Mouse (Mus musculus): ENCODE data around the gene Pan2. TPM values are rescaled to one million over a fixed set of nuclear protein-coding genes. Genes with fewer than 3 reads are reported as not detected.
A peak's percentile ranks its signal among the peaks of the same experiment; 100 is the strongest.

Gene Pan2
- polyA plus RNA-seq, 1 experiment from 2014 or later, result 36.2 TPM

GRCm38 (mm10) chr10:128367899-128368401 is 64.8 kb downstream of the Pan2 start:
- Histone ChIP-seq H3K27me3 (ENCODE audit: insufficient read depth, low read length) (no peaks in the 10 kb centered on the region), H3K4me1 (ENCODE audit: insufficient read depth) (peaks cover 8% of the 10 kb centered on the region), H3K9ac (peak overlapping the region; percentile 70), H3K27ac (ENCODE audit: low read depth) (peak overlapping the region; percentile 96), H3K9me3 (ENCODE audit: low read depth, low read length) (no peaks in the 10 kb centered on the region), H3K36me3 (ENCODE audit: insufficient read depth) (peaks cover 15% of the 10 kb centered on the region), H3K4me3 (ENCODE audit: low read depth, low read length) (peak overlapping the region; percentile 69), H3K4me2 (peak overlapping the region; percentile 93)
- WGBS, result 15% methylated on average over 19 of the region's 19 CpGs
- no peak for TF ChIP-seq CTCF (IDR thresholded peaks at IDR 0.05; ENCODE audit: low read depth)
- ATAC-seq (ENCODE audit: insufficient read depth) (no peak), DNase-seq (no peak)

DNA sequence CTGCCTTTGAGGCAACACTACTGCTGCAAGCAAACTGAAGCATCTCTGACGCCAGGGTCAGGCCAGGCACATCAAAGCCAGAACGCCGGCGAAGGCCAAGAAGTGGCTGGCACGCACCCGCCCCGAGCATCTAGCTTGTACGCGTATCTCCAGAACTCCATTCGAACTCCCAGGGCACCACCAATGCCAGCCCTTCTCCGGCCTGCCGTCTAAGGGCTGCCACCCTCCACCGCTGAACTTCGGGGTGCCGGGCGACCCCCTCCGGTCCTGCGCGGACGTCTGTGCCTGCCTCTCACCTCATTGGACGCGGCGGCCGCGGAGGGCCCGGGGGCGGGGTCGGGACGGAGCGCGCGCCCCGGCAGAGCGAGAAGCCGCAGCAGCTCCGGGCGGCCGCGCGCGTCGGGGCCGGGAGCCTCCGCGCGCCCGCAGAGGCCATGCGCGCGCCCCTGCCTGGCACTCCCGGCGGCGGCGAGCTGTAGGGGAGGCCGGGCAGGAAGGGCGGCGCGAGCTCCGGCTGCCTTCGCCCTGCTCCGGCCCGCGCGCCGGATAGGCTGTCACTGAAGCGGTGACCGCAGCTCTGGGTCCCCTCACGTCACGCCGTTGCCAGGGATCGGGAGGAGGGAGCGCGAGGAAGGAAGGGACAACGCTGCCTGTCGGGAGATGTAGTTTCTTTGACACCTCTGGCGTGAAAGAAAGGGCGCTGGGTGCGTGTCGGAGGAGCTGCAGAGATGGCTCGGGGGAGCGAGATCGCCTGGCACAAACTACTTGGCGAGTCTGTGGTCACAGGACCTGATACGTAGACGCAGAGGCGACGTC is 65.5 kb downstream of the Pan2 start, which contains the start of gene Coq10a:
TSS of gene Coq10a (minus strand) at position 596 of the 816 bp plus-strand sequence.
- DNase-seq (peak; percentile 92), ATAC-seq (ENCODE audit: insufficient read depth) (peak; percentile 97)
- no peaks in the 10 kb centered on the region for H3K27me3 ChIP-seq (ENCODE audit: insufficient read depth, low read length)
- peaks cover 9% of the 10 kb centered on the region for H3K36me3 ChIP-seq (ENCODE audit: insufficient read depth)
- peaks cover 8% of the 10 kb centered on the region for H3K4me1 ChIP-seq (ENCODE audit: insufficient read depth)
- H3K4me2 ChIP-seq, result peak within 1 kb of the TSS; percentile 93
- no peaks in the 10 kb centered on the region for H3K9me3 ChIP-seq (ENCODE audit: low read depth, low read length)
- TF ChIP-seq CTCF (IDR thresholded peaks at IDR 0.05; ENCODE audit: low read depth), result no peak
- peak within 1 kb of the TSS; percentile 69 for H3K4me3 ChIP-seq (ENCODE audit: low read depth, low read length)
- H3K9ac ChIP-seq, result peak within 1 kb of the TSS; percentile 70
- peak within 1 kb of the TSS; percentile 96 for H3K27ac ChIP-seq (ENCODE audit: low read depth)
- under 1% methylated on average over 82 of the region's 87 CpGs for WGBS

DNA sequence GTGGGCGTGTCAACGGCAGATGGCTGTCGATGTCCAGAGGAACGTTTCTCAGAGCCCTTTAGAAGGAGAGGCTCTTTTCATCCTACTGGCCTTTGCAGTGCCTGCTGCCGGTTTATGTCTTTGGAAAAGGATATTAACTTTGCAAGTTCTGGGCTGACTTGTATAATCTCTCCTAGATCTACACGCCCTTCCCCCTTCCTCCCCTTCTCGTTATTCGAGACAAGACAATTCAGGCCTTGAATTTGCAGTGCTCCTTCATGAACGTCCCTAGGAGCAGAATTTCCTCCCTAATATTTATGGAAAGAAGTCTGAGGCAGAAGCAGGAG is 66.0 kb downstream of the Pan2 start:
- peak overlapping the region; percentile 70 for H3K9ac ChIP-seq
- peaks cover 8% of the 10 kb centered on the region for H3K4me1 ChIP-seq (ENCODE audit: insufficient read depth)
- no peaks in the 10 kb centered on the region for H3K27me3 ChIP-seq (ENCODE audit: insufficient read depth, low read length)
- no peak for ATAC-seq (ENCODE audit: insufficient read depth)
- TF ChIP-seq CTCF (IDR thresholded peaks at IDR 0.05; ENCODE audit: low read depth), result no peak
- peak overlapping the region; percentile 69 for H3K4me3 ChIP-seq (ENCODE audit: low read depth, low read length)
- peak overlapping the region; percentile 93 for H3K4me2 ChIP-seq
- DNase-seq, result no peak
- peak overlapping the region; percentile 96 for H3K27ac ChIP-seq (ENCODE audit: low read depth)
- peaks cover 6% of the 10 kb centered on the region for H3K36me3 ChIP-seq (ENCODE audit: insufficient read depth)
- H3K9me3 ChIP-seq (ENCODE audit: low read depth, low read length), result no peaks in the 10 kb centered on the region
- 3% methylated on average over 9 of the region's 9 CpGs for WGBS

GRCm38 (mm10) chr10:128369599-128369998 is 66.5 kb downstream of the Pan2 start:
- Histone ChIP-seq H3K9me3 (ENCODE audit: low read depth, low read length) (no peaks in the 10 kb centered on the region), H3K9ac (0 out of 2 replicates have a peak overlapping the region, but pooled peaks have one; percentile 70), H3K4me3 (ENCODE audit: low read depth, low read length) (peak overlapping the region; percentile 69), H3K27me3 (ENCODE audit: insufficient read depth, low read length) (no peaks in the 10 kb centered on the region), H3K36me3 (ENCODE audit: insufficient read depth) (peaks cover 6% of the 10 kb centered on the region), H3K27ac (ENCODE audit: low read depth) (peak overlapping the region; percentile 96), H3K4me2 (peak overlapping the region; percentile 93), H3K4me1 (ENCODE audit: insufficient read depth) (peaks cover 8% of the 10 kb centered on the region)
- DNase-seq (no peak), ATAC-seq (ENCODE audit: insufficient read depth) (no peak)
- no peak for TF ChIP-seq CTCF (IDR thresholded peaks at IDR 0.05; ENCODE audit: low read depth)
- 69% methylated on average over 6 of the region's 6 CpGs for WGBS

DNA sequence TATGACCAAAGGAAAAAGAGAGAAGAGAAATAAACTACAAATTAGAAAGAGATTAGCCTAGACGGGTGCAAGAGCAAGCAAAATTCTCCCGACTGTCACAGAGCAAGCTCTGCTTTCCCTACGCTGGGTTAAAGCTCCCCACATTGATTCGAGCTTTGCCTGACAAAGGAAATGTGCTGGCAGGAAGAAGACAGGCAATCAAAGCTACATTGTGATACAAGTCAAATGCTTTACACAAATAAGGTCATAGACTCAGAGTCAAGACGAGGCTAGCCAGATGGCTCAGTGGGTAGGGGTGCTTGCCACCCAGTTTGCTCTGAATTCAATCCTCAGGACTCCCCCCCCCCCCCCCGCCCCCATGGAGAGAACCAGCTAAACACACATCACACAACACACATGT is 66.9 kb downstream of the Pan2 start:
- H3K27ac ChIP-seq (ENCODE audit: low read depth), result no peak overlapping the region
- no peaks in the 10 kb centered on the region for H3K27me3 ChIP-seq (ENCODE audit: insufficient read depth, low read length)
- H3K4me2 ChIP-seq, result no peak overlapping the region
- no peak overlapping the region for H3K4me3 ChIP-seq (ENCODE audit: low read depth, low read length)
- H3K9ac ChIP-seq, result no peak overlapping the region
- ATAC-seq (ENCODE audit: insufficient read depth) (no peak), DNase-seq (no peak)
- 55% methylated on average over 6 of the region's 6 CpGs for WGBS
- no peak for TF ChIP-seq CTCF (IDR thresholded peaks at IDR 0.05; ENCODE audit: low read depth)
- H3K36me3 ChIP-seq (ENCODE audit: insufficient read depth), result peaks cover 3% of the 10 kb centered on the region
- no peaks in the 10 kb centered on the region for H3K9me3 ChIP-seq (ENCODE audit: low read depth, low read length)
- peaks cover 8% of the 10 kb centered on the region for H3K4me1 ChIP-seq (ENCODE audit: insufficient read depth)

DNA sequence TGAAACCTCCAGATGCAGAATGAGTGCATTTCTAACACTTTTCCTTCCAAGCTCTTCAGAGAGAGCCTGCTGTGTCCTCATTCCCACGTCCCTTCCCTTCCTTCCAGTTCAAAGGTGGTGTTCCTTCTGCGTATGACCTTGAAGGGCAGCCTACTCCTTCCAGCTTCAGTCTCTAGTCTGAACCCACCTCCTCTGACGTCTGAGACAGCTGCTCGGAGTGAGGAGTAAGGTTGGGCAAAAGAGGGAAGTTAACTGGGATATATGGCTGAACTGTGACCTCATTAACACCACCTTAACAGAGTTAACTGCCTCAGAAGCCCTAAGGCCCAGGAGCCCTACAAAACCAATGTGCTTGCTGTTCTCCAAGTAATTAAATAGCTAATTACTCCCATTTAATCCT is 67.5 kb downstream of the Pan2 start:
- no peak overlapping the region for H3K4me3 ChIP-seq (ENCODE audit: low read depth, low read length)
- no peaks in the 10 kb centered on the region for H3K27me3 ChIP-seq (ENCODE audit: insufficient read depth, low read length)
- TF ChIP-seq CTCF (IDR thresholded peaks at IDR 0.05; ENCODE audit: low read depth), result no peak
- H3K9ac ChIP-seq, result no peak overlapping the region
- DNase-seq (no peak), ATAC-seq (ENCODE audit: insufficient read depth) (no peak)
- H3K4me1 ChIP-seq (ENCODE audit: insufficient read depth), result peaks cover 8% of the 10 kb centered on the region
- H3K36me3 ChIP-seq (ENCODE audit: insufficient read depth), result no peaks in the 10 kb centered on the region
- 57% methylated on average over 4 of the region's 4 CpGs for WGBS
- H3K9me3 ChIP-seq (ENCODE audit: low read depth, low read length), result no peaks in the 10 kb centered on the region
- no peak overlapping the region for H3K4me2 ChIP-seq
- no peak overlapping the region for H3K27ac ChIP-seq (ENCODE audit: low read depth)

Other genes starting within 250 kb of the Pan2 start
- gene Ptges3, start 244.4 kb upstream of the Pan2 start, polyA plus RNA-seq (2014; fragmentation: Nextera tagmentation; extraction: Ambion mirVana), result 548 and 570 TPM in 2 replicates
- gene Atp5b, start 220.1 kb upstream of the Pan2 start, polyA plus RNA-seq (2014; fragmentation: Nextera tagmentation; extraction: Ambion mirVana), result 2,183 and 2,273 TPM in 2 replicates
- gene Baz2a, start 211.8 kb upstream of the Pan2 start, polyA plus RNA-seq (2014; fragmentation: Nextera tagmentation; extraction: Ambion mirVana), result 23.9 and 26.2 TPM in 2 replicates
- gene Rbms2, start 123.0 kb upstream of the Pan2 start, polyA plus RNA-seq (2014; fragmentation: Nextera tagmentation; extraction: Ambion mirVana), result 26.5 and 27.6 TPM in 2 replicates
- gene Gls2, start 108.9 kb upstream of the Pan2 start, polyA plus RNA-seq (2014; fragmentation: Nextera tagmentation; extraction: Ambion mirVana), result 1.8 and 2.3 TPM in 2 replicates
- 27.3 and 29.9 TPM in 2 replicates for gene Spryd4, start 91.5 kb upstream of the Pan2 start, polyA plus RNA-seq (2014; fragmentation: Nextera tagmentation; extraction: Ambion mirVana)
- gene Mip, start 77.5 kb upstream of the Pan2 start, polyA plus RNA-seq (2014; fragmentation: Nextera tagmentation; extraction: Ambion mirVana), result not detected in 2 replicates
- gene Timeless, start 71.3 kb upstream of the Pan2 start, polyA plus RNA-seq (2014; fragmentation: Nextera tagmentation; extraction: Ambion mirVana), result 70.2 and 71.5 TPM in 2 replicates
- 0.18 and 0.67 TPM in 2 replicates for gene Apon, start 49.2 kb upstream of the Pan2 start, polyA plus RNA-seq (2014; fragmentation: Nextera tagmentation; extraction: Ambion mirVana)
- not detected in 2 replicates for gene Apof, start 34.7 kb upstream of the Pan2 start, polyA plus RNA-seq (2014; fragmentation: Nextera tagmentation; extraction: Ambion mirVana)
- gene Stat2, start 32.8 kb upstream of the Pan2 start, polyA plus RNA-seq (2014; fragmentation: Nextera tagmentation; extraction: Ambion mirVana), result 13.1 and 13.8 TPM in 2 replicates
- 0.17 and 0.41 TPM in 2 replicates for gene Il23a, start 4.6 kb upstream of the Pan2 start, polyA plus RNA-seq (2014; fragmentation: Nextera tagmentation; extraction: Ambion mirVana)
- 317 and 336 TPM in 2 replicates for gene Cnpy2, start 19.1 kb downstream of the Pan2 start, polyA plus RNA-seq (2014; fragmentation: Nextera tagmentation; extraction: Ambion mirVana)
- gene Cs, start 34.4 kb downstream of the Pan2 start, polyA plus RNA-seq (2014; fragmentation: Nextera tagmentation; extraction: Ambion mirVana), result 205 and 211 TPM in 2 replicates
- 12.8 and 14.5 TPM in 2 replicates for gene Coq10a, start 65.7 kb downstream of the Pan2 start, polyA plus RNA-seq (2014; fragmentation: Nextera tagmentation; extraction: Ambion mirVana)
- 15.8 and 17.0 TPM in 2 replicates for gene Ankrd52, start 73.8 kb downstream of the Pan2 start, polyA plus RNA-seq (2014; fragmentation: Nextera tagmentation; extraction: Ambion mirVana)
- 0.18 TPM in 1 of 2 replicates, not detected in the other for gene Slc39a5, start 97.9 kb downstream of the Pan2 start, polyA plus RNA-seq (2014; fragmentation: Nextera tagmentation; extraction: Ambion mirVana)
- 77.1 and 83.1 TPM in 2 replicates for gene Nabp2, start 108.2 kb downstream of the Pan2 start, polyA plus RNA-seq (2014; fragmentation: Nextera tagmentation; extraction: Ambion mirVana)
- gene Rnf41, start 108.3 kb downstream of the Pan2 start, polyA plus RNA-seq (2014; fragmentation: Nextera tagmentation; extraction: Ambion mirVana), result 32.8 and 33.5 TPM in 2 replicates
- gene Smarcc2, start 155.9 kb downstream of the Pan2 start, polyA plus RNA-seq (2014; fragmentation: Nextera tagmentation; extraction: Ambion mirVana), result 81.1 and 89.6 TPM in 2 replicates
- gene Myl6, start 190.8 kb downstream of the Pan2 start, polyA plus RNA-seq (2014; fragmentation: Nextera tagmentation; extraction: Ambion mirVana), result 1,221 and 1,238 TPM in 2 replicates
- gene Myl6b, start 195.3 kb downstream of the Pan2 start, polyA plus RNA-seq (2014; fragmentation: Nextera tagmentation; extraction: Ambion mirVana), result 3.0 and 4.4 TPM in 2 replicates
- 21.5 and 23.0 TPM in 2 replicates for gene Esyt1, start 222.5 kb downstream of the Pan2 start, polyA plus RNA-seq (2014; fragmentation: Nextera tagmentation; extraction: Ambion mirVana)
- 11.0 and 14.5 TPM in 2 replicates for gene Zc3h10, start 244.4 kb downstream of the Pan2 start, polyA plus RNA-seq (2014; fragmentation: Nextera tagmentation; extraction: Ambion mirVana)
- 4,697 and 4,895 TPM in 2 replicates for gene Rpl41, start 246.0 kb downstream of the Pan2 start, polyA plus RNA-seq (2014; fragmentation: Nextera tagmentation; extraction: Ambion mirVana)